Mouse (Mus musculus) kidney, postnatal 36 days (tissue): ENCODE results near the gene Gm9913.
A peak's percentile ranks its signal among the peaks of the same experiment; 100 is the strongest.

ENCODE experiments used
- DNase-seq, 2 experiments: peaks; one replicate each; pipeline ENCODE4 v3.0.0; 2021 to 2022; ENCODE audit warnings: mixed read lengths in 2 of 2

Gene Gm9913

GRCm38 (mm10) chr2:125505006-125505745 lies at the start of gene Gm9913:
Gene Gm9913, plus strand, starts transcription at chr2:125505089.
- DNase-seq = peak; percentile 21 to 51

GRCm38 (mm10) chr2:125456059-125456789 lies 48.7 kb upstream of the Gm9913 start:
- no peak for DNase-seq

- no peak for DNase-seq
These were observed 45.8 kb upstream of the Gm9913 start for GRCm38 (mm10) chr2:125459087-125459486.

GRCm38 (mm10) chr2:125464036-125464435 lies 40.9 kb upstream of the Gm9913 start:
- no peak for DNase-seq

DNA sequence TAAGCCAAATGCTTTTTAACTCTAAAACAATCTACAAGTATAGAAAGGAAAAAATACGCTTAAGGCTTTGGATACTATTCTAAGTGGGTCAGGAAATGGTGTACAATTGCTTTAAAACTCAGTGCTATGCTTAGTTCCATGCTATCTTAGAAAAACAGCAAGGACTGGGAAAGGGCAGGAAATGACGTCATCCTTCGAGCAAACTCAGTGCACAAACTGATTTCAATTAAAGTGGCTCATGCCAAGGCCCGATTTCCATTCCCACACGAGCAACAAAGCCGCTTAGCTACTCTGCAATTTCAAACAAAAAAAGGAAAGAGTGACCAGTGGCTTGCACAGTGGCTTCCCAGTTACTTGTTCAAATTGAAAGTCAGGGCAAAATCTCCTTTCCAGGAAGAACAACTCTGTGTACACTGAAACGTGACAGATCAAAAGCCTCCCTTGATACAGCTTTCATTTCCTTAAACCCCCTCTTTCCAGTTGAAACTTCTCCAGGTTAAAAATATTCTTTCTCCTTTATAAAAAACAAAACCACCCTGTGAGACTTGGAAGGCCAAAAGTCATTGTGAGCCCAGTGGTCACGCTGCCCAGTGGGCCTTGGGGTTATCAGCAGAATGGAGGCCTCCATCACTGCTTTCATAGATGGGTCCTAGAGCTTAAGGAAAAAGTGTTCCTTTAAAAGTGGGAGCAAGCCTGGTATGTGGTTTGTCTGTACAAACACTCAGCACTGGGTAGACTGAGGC lies 34.2 kb upstream of the Gm9913 start:
- DNase-seq = peak; percentile 40 to 56

GRCm38 (mm10) chr2:125471721-125472120 lies 33.2 kb upstream of the Gm9913 start:
- no peak for DNase-seq

GRCm38 (mm10) chr2:125473228-125473627 lies 31.7 kb upstream of the Gm9913 start:
- DNase-seq = no peak

GRCm38 (mm10) chr2:125474690-125475089 lies 30.2 kb upstream of the Gm9913 start:
- no peak for DNase-seq

- DNase-seq = no peak
These were observed 28.7 kb upstream of the Gm9913 start for GRCm38 (mm10) chr2:125476231-125476630.

- DNase-seq = no peak
These were observed 27.5 kb upstream of the Gm9913 start for GRCm38 (mm10) chr2:125477367-125477766.

DNA sequence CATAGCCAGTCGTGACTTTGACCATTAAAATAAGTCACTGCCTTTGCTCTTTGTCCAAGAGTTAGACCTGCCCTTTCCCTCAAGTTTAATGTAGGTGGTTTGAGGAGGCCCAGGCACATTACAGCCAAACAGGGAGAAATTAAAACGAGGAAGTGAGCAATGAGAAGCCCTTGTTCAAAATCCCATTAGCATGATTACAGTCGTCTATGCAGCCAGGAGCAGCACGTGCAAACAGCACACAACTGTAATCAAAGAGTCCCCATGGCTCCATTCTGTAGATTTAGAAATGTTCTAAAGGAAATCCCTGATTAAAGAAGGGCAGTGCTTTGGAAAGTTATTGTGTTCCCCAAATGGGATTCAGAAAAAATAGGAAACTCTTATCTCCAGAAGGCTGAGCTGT lies 26.2 kb upstream of the Gm9913 start:
- DNase-seq = no peak

DNA sequence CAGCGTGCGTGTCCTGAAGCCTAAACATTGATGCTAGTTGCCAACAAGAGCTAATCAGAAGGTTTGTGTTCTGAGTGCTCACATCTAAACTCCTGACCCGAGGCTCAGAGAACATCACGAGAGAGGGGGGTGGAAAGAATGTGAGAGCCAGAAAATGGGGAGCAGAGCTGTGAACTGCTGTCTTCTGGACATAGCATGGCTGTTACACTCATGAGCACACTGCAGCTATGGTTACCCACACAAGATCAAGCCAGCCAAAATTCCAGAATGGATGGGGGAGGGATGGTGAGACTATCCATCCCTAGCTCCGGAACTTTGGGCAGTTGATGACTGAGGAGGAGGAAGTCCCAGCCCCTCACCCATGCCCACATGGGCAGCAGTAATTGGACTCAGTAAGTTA lies 24.8 kb upstream of the Gm9913 start:
- DNase-seq = no peak

GRCm38 (mm10) chr2:125481116-125481515 lies 23.8 kb upstream of the Gm9913 start:
- no peak for DNase-seq

GRCm38 (mm10) chr2:125481531-125482317 lies 23.2 kb upstream of the Gm9913 start:
- no peak for DNase-seq

- DNase-seq = no peak
These were observed 20.7 kb upstream of the Gm9913 start for GRCm38 (mm10) chr2:125484164-125484563.

GRCm38 (mm10) chr2:125484910-125485309 lies 20.0 kb upstream of the Gm9913 start:
- DNase-seq = no peak

GRCm38 (mm10) chr2:125489979-125490378 lies 14.9 kb upstream of the Gm9913 start:
- DNase-seq = no peak

- no peak for DNase-seq
These were observed 12.6 kb upstream of the Gm9913 start for GRCm38 (mm10) chr2:125492050-125492900.

DNA sequence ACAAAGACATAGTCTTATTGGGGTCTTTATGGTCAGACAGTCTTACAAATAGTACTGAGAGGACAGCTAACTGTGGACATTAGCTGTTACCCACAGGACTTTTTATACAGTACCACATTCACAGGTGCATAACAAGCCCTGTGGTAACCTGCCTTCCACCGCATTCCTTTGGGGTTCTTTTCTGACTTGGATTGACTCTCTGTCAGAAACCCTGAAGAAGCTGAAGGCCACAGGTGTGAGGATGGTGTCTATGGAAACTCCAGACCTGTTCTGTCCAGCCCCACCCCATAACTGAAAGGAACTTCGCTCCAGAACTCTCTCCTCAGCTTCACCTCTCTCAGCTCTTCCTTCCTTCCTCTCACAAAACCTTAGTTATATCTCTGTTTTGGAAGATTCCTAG lies 10.6 kb upstream of the Gm9913 start:
- no peak for DNase-seq

GRCm38 (mm10) chr2:125494831-125495812 lies 9.8 kb upstream of the Gm9913 start:
- no peak for DNase-seq
